Mouse (Mus musculus) limb, embryonic 14.5 days (tissue): ENCODE data around the gene Slc22a12. TPM values are rescaled to one million over a fixed set of nuclear protein-coding genes. Genes with fewer than 3 reads are reported as not detected.

Experiments
- ATAC-seq: fragments of 200-750 bp; cut with Nextera tagmentation; 2 replicates; pipeline ENCODE4 v1.8.0; 2017; ENCODE audit warnings: low read depth, moderate number of reproducible peaks, moderate TSS enrichment; ENCODE audit not compliant: low FRiP score
- DNase-seq: peaks from one replicate; pipeline ENCODE4 v3.0.0-alpha.2; 2015; ENCODE audit warnings: low spot score
- H3K27ac ChIP-seq: fragments of 300-500 bp; sonication (generic); replicated peaks from 2 replicates; pipeline ENCODE4 v1.5.1; 2014; ENCODE audit warnings: low read depth, mild to moderate bottlenecking, low read length, moderate library complexity, mixed read lengths
- H3K27me3 ChIP-seq: fragments of 300-500 bp; sonication (generic); 2 replicates; pipeline ENCODE4 v1.6.1; 2014; ENCODE audit warnings: low read length, mixed read lengths; ENCODE audit not compliant: control insufficient read depth, insufficient read depth
- H3K36me3 ChIP-seq: fragments of 300-500 bp; sonication (generic); 2 replicates; pipeline ENCODE4 v1.6.1; 2014; ENCODE audit warnings: mild to moderate bottlenecking, low read length, moderate library complexity, mixed read lengths; ENCODE audit not compliant: control insufficient read depth, insufficient read depth
- H3K4me1 ChIP-seq: fragments of 300-500 bp; sonication (generic); 2 replicates; pipeline ENCODE4 v1.6.1; 2014; ENCODE audit warnings: antibody characterized with exemption, low read length, mixed read lengths; ENCODE audit not compliant: control insufficient read depth, insufficient read depth
- H3K4me2 ChIP-seq: fragments of 300-500 bp; sonication (generic); replicated peaks from 2 replicates; pipeline ENCODE4 v1.6.1; 2014; ENCODE audit warnings: low read depth, mild to moderate bottlenecking, low read length, moderate library complexity; ENCODE audit not compliant: severe bottlenecking
- H3K4me3 ChIP-seq: fragments of 300-500 bp; sonication (generic); replicated peaks from 2 replicates; pipeline ENCODE4 v1.5.1; 2014; ENCODE audit warnings: low read length
- H3K9ac ChIP-seq: fragments of 300-500 bp; sonication (generic); 2 replicates; pipeline ENCODE4 v1.6.1; 2014; ENCODE audit warnings: mild to moderate bottlenecking, low read depth, low read length, moderate library complexity; ENCODE audit not compliant: severe bottlenecking
- H3K9me3 ChIP-seq: fragments of 300-500 bp; sonication (generic); 2 replicates; pipeline ENCODE4 v1.6.1; 2016; ENCODE audit warnings: low read length; ENCODE audit not compliant: control insufficient read depth
- POLR2A ChIP-seq: fragments of 200-500 bp; IDR thresholded peaks from 2 replicates; pipeline ENCODE4 v1.8.0; 2012; ENCODE audit warnings: inconsistent platforms, mild to moderate bottlenecking, moderate library complexity, borderline replicate concordance; ENCODE audit not compliant: insufficient read depth, insufficient read length; ENCODE audit errors: extremely low read depth
- WGBS: fragments of 180-500 bp; shearing (Covaris S2); extraction: QIAGEN DNeasy Blood & Tissue Kit; methylation state at CpG from one replicate; pipeline ENCODE4 v1.1.7; 2014; 5-methylcytosine and 5-hydroxymethylcytosine counted together
- microRNA-seq: library from miRNA; unstranded; fragments of <30 nt; microRNA quantifications from one replicate; pipeline ENCODE4, GENCODE M21; 2016
- polyA plus RNA-seq, 2 experiments: library from polyadenylated mRNA; depleted of rRNA in 1 of 2; stranded (reverse) in 1 of 2; unstranded in 1 of 2; fragments of >200 nt; fragmentation: Nextera tagmentation in 1 of 2; extraction: Ambion mirVana in 1 of 2; gene quantifications; 2 replicates each; pipeline versions ENCODE4 v1.2.1 to v1.2.3; 2012 to 2014

The Slc22a12 gene
- polyA plus RNA-seq, 2 experiments = not detected

- DNase-seq (no peak), ATAC-seq (no peak)
- H3K9me3 ChIP-seq = no peaks in the 10 kb centered on the region
- 79% methylated on average over 7 of the region's 7 CpGs for WGBS
- no peak for TF ChIP-seq POLR2A
- no peaks in the 10 kb centered on the region for H3K36me3 ChIP-seq
- no peak overlapping the region for H3K27ac ChIP-seq
- H3K4me1 ChIP-seq = peaks cover 2% of the 10 kb centered on the region; the same call in 1 of the 2 replicates
- no peak overlapping the region for H3K4me2 ChIP-seq
- H3K27me3 ChIP-seq = peaks cover 36% of the 10 kb centered on the region
- no peak overlapping the region for H3K4me3 ChIP-seq
- H3K9ac ChIP-seq = no peak overlapping the region
These were observed 49.6 kb downstream of the Slc22a12 start for GRCm38 (mm10) chr19:6493219-6493618.

GRCm38 (mm10) chr19:6492124-6492523 lies 50.7 kb downstream of the Slc22a12 start:
- Histone ChIP-seq H3K9me3 (no peaks in the 10 kb centered on the region), H3K27ac (no peak overlapping the region), H3K4me3 (no peak overlapping the region), H3K4me1 (no peaks in the 10 kb centered on the region), H3K9ac (no peak overlapping the region), H3K36me3 (no peaks in the 10 kb centered on the region), H3K27me3 (peaks cover 30% of the 10 kb centered on the region), H3K4me2 (no peak overlapping the region)
- no peak for TF ChIP-seq POLR2A
- ATAC-seq (no peak), DNase-seq (peak; percentile 73)
- 24% methylated on average over 12 of the region's 12 CpGs for WGBS

GRCm38 (mm10) chr19:6491538-6491937 lies 51.3 kb downstream of the Slc22a12 start:
- WGBS = 77% methylated on average over 8 of the region's 8 CpGs
- Histone ChIP-seq H3K4me2 (no peak overlapping the region), H3K4me1 (no peaks in the 10 kb centered on the region), H3K27me3 (peaks cover 26% of the 10 kb centered on the region), H3K9me3 (no peaks in the 10 kb centered on the region), H3K9ac (no peak overlapping the region), H3K36me3 (no peaks in the 10 kb centered on the region), H3K27ac (no peak overlapping the region), H3K4me3 (no peak overlapping the region)
- ATAC-seq (no peak), DNase-seq (no peak)
- TF ChIP-seq POLR2A = no peak

GRCm38 (mm10) chr19:6489030-6489429 lies 53.8 kb downstream of the Slc22a12 start:
- H3K27me3 ChIP-seq = peaks cover under 1% of the 10 kb centered on the region
- ATAC-seq = peak; percentile 47
- no peak overlapping the region for H3K4me2 ChIP-seq
- no peaks in the 10 kb centered on the region for H3K9me3 ChIP-seq
- DNase-seq = peak; percentile 89
- 0 out of 2 replicates have a peak, but pooled peaks cover 3% of the 10 kb centered on the region for H3K4me1 ChIP-seq
- WGBS = 0% methylated on average over 4 of the region's 4 CpGs
- no peak overlapping the region for H3K9ac ChIP-seq
- no peak for TF ChIP-seq POLR2A
- H3K27ac ChIP-seq = no peak overlapping the region
- no peaks in the 10 kb centered on the region for H3K36me3 ChIP-seq
- no peak overlapping the region for H3K4me3 ChIP-seq

Small RNA genes within 50 kb of the gene (microRNA-seq; reads per million reads assigned to microRNA genes)
- not detected for gene Gm26460

Other genes starting within 250 kb of the Slc22a12 start
- gene Cdc42bpg, start 236.6 kb downstream of the Slc22a12 start, polyA plus RNA-seq (2012; rRNA removed) = 15.2 and 17.0 TPM in 2 replicates
- gene Cdc42bpg, start 236.6 kb downstream of the Slc22a12 start, polyA plus RNA-seq (2014; fragmentation: Nextera tagmentation; extraction: Ambion mirVana) = 1.4 and 2.0 TPM in 2 replicates
- gene Men1, start 208.1 kb downstream of the Slc22a12 start, polyA plus RNA-seq (2012; rRNA removed) = 102 and 117 TPM in 2 replicates
- gene Men1, start 208.1 kb downstream of the Slc22a12 start, polyA plus RNA-seq (2014; fragmentation: Nextera tagmentation; extraction: Ambion mirVana) = 60.4 and 65.6 TPM in 2 replicates
- gene Map4k2, start 201.9 kb downstream of the Slc22a12 start, polyA plus RNA-seq (2012; rRNA removed) = 90.4 and 122 TPM in 2 replicates
- 8.8 and 10.5 TPM in 2 replicates for gene Map4k2, start 201.9 kb downstream of the Slc22a12 start, polyA plus RNA-seq (2014; fragmentation: Nextera tagmentation; extraction: Ambion mirVana)
- 252 and 276 TPM in 2 replicates for gene Sf1, start 179.3 kb downstream of the Slc22a12 start, polyA plus RNA-seq (2012; rRNA removed)
- 149 and 159 TPM in 2 replicates for gene Sf1, start 179.3 kb downstream of the Slc22a12 start, polyA plus RNA-seq (2014; fragmentation: Nextera tagmentation; extraction: Ambion mirVana)
- 20.5 and 23.9 TPM in 2 replicates for gene Pygm, start 158.6 kb downstream of the Slc22a12 start, polyA plus RNA-seq (2012; rRNA removed)
- 17.3 and 22.8 TPM in 2 replicates for gene Pygm, start 158.6 kb downstream of the Slc22a12 start, polyA plus RNA-seq (2014; fragmentation: Nextera tagmentation; extraction: Ambion mirVana)
- gene Rasgrp2, start 143.7 kb downstream of the Slc22a12 start, polyA plus RNA-seq (2012; rRNA removed) = 27.6 and 38.0 TPM in 2 replicates
- gene Rasgrp2, start 143.7 kb downstream of the Slc22a12 start, polyA plus RNA-seq (2014; fragmentation: Nextera tagmentation; extraction: Ambion mirVana) = 23.4 and 27.5 TPM in 2 replicates
- gene Nrxn2, start 124.3 kb downstream of the Slc22a12 start, polyA plus RNA-seq (2012; rRNA removed) = 3.6 and 6.1 TPM in 2 replicates
- gene Nrxn2, start 124.3 kb downstream of the Slc22a12 start, polyA plus RNA-seq (2014; fragmentation: Nextera tagmentation; extraction: Ambion mirVana) = 1.3 and 2.6 TPM in 2 replicates